Mouse (Mus musculus): ENCODE measurements around the gene Catsper1. TPM values are rescaled to one million over a fixed set of nuclear protein-coding genes. Genes with fewer than 3 reads are reported as not detected.

Catsper1 gene
- not detected in 2 replicates for polyA plus RNA-seq (2012; rRNA removed)
- polyA plus RNA-seq (2014; fragmentation: Nextera tagmentation; extraction: Ambion mirVana): not detected in 2 replicates

- no peak for TF ChIP-seq POLR2A (IDR thresholded peaks at IDR 0.05; ENCODE audit: borderline replicate concordance, extremely low read depth, insufficient read depth, insufficient read length)
These were observed at the start of gene Catsper1 for GRCm38 (mm10) chr19:5335441-5335840. Gene Catsper1 (plus strand): TSS chr19:5335741.

DNA sequence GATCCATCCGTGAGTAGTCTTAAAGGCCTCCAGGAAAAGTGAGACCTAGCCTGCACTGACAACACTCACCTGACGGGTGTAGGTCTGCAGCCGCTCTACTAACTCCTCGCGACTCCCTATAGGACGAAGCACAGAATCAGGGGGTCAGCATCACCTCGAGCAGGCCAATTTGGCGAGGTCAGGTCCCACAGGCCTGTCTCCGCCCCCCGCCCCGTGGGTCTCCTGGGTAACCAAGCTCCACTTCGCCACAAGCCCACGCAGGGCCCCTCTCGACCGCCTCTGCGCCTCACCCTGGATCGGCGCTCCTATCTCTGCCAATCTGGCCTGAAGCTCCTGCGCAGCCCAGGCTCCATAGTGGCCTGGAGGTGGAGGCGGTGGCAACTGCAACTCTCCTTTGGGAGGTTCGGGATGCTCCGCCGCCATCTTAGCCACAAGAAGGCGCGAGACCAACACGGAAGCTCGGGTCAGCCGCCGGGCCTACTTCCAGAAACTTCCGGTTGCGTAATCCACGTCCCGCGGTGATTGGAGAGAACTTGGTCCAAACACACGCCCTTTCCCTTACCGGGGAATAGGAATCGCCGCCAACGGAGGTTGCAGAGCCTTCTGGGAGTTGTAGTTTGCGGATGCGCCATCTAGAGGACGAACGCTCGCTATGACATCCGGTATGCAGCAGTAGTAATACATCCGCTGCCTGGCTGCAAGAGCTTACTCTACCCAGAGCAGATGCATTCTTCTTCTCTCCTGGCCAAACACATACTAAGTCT lies 40.4 kb upstream of the Catsper1 start, which contains the start of gene Sf3b2:
Gene Sf3b2, minus strand, starts transcription at position 484 of the 764 bp plus-strand sequence.
- Histone ChIP-seq H3K9me3 (ENCODE audit: control insufficient read depth, low read length) (no peaks in the 10 kb centered on the region), H3K9ac (ENCODE audit: low read depth, low read length, severe bottlenecking) (peak within 1 kb of the TSS; percentile 82), H3K4me3 (replicated peaks; ENCODE audit: low read length) (peak within 1 kb of the TSS; percentile 91), H3K4me2 (replicated peaks; ENCODE audit: low read depth, low read length, severe bottlenecking) (peak within 1 kb of the TSS; percentile 83), H3K36me3 (ENCODE audit: control insufficient read depth, insufficient read depth, low read length) (peaks cover 29% of the 10 kb centered on the region), H3K27ac (replicated peaks; ENCODE audit: low read depth, low read length) (peak within 1 kb of the TSS; percentile 83), H3K27me3 (ENCODE audit: control insufficient read depth, insufficient read depth, low read length) (no peaks in the 10 kb centered on the region), H3K4me1 (ENCODE audit: control insufficient read depth, insufficient read depth, low read length) (peaks cover 19% of the 10 kb centered on the region)
- DNase-seq (ENCODE audit: low spot score): peak; percentile 100
- under 1% methylated on average over 43 of the region's 46 CpGs for WGBS
- ATAC-seq (ENCODE audit: low FRiP score, low read depth): peak; percentile 96
- 0 out of 2 replicates have a peak, but pooled peaks have one; percentile 18 for TF ChIP-seq POLR2A (IDR thresholded peaks at IDR 0.05; ENCODE audit: borderline replicate concordance, extremely low read depth, insufficient read depth, insufficient read length)

More at GRCm38 (mm10) chr19:5335441-5335840, at the start of gene Catsper1:
- ATAC-seq (ENCODE audit: low FRiP score, low read depth) (no peak), DNase-seq (ENCODE audit: low spot score) (no peak)
- no peak within 1 kb of the TSS for H3K4me2 ChIP-seq (replicated peaks; ENCODE audit: low read depth, low read length, severe bottlenecking)
- H3K36me3 ChIP-seq (ENCODE audit: control insufficient read depth, insufficient read depth, low read length): no peaks in the 10 kb centered on the region
- no peaks in the 10 kb centered on the region for H3K4me1 ChIP-seq (ENCODE audit: control insufficient read depth, insufficient read depth, low read length)
- H3K9me3 ChIP-seq (ENCODE audit: control insufficient read depth, low read length): no peaks in the 10 kb centered on the region
- WGBS: 86% methylated on average over 6 of the region's 6 CpGs
- no peak within 1 kb of the TSS for H3K27ac ChIP-seq (replicated peaks; ENCODE audit: low read depth, low read length)
- H3K4me3 ChIP-seq (replicated peaks; ENCODE audit: low read length): no peak within 1 kb of the TSS
- H3K27me3 ChIP-seq (ENCODE audit: control insufficient read depth, insufficient read depth, low read length): no peaks in the 10 kb centered on the region
- H3K9ac ChIP-seq (ENCODE audit: low read depth, low read length, severe bottlenecking): no peak within 1 kb of the TSS

GRCm38 (mm10) chr19:5295736-5296075 lies 39.8 kb upstream of the Catsper1 start:
- peak; percentile 10; the same call in 1 of the 2 replicates for TF ChIP-seq POLR2A (IDR thresholded peaks at IDR 0.05; ENCODE audit: borderline replicate concordance, extremely low read depth, insufficient read depth, insufficient read length)
- H3K9me3 ChIP-seq (ENCODE audit: control insufficient read depth, low read length): no peaks in the 10 kb centered on the region
- 6% methylated on average over 13 of the region's 13 CpGs for WGBS

DNA sequence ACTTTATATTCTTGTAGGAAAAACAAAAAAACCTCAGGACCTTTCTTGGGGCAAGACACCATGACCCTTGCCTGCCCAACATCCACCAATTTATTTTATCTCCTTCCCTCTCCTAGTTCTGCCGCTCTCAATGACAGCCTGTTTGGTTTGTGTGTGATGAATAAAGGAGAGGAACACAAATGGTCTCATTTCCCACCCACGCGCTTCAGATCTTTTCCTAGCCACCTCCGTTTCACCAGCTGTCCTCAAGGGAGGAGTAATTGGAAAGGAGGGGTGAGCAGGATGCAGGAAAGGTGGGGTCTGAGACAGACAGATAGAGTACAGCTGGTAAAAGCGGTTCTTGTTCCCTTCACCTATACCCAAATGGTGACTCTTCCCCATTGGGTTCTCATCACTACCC lies 38.9 kb upstream of the Catsper1 start:
- no peak overlapping the region for H3K4me3 ChIP-seq (replicated peaks; ENCODE audit: low read length)
- H3K36me3 ChIP-seq (ENCODE audit: control insufficient read depth, insufficient read depth, low read length): peaks cover 14% of the 10 kb centered on the region
- H3K4me1 ChIP-seq (ENCODE audit: control insufficient read depth, insufficient read depth, low read length): peaks cover 19% of the 10 kb centered on the region
- H3K27ac ChIP-seq (replicated peaks; ENCODE audit: low read depth, low read length): no peak overlapping the region
- H3K27me3 ChIP-seq (ENCODE audit: control insufficient read depth, insufficient read depth, low read length): no peaks in the 10 kb centered on the region
- DNase-seq (ENCODE audit: low spot score) (no peak), ATAC-seq (ENCODE audit: low FRiP score, low read depth) (no peak)
- no peak overlapping the region for H3K4me2 ChIP-seq (replicated peaks; ENCODE audit: low read depth, low read length, severe bottlenecking)
- no peaks in the 10 kb centered on the region for H3K9me3 ChIP-seq (ENCODE audit: control insufficient read depth, low read length)
- 55% methylated on average over 5 of the region's 5 CpGs for WGBS
- no peak overlapping the region for H3K9ac ChIP-seq (ENCODE audit: low read depth, low read length, severe bottlenecking)
- TF ChIP-seq POLR2A (IDR thresholded peaks at IDR 0.05; ENCODE audit: borderline replicate concordance, extremely low read depth, insufficient read depth, insufficient read length): no peak

More at GRCm38 (mm10) chr19:5295736-5296075, 39.8 kb upstream of the Catsper1 start:
- H3K27ac ChIP-seq (replicated peaks; ENCODE audit: low read depth, low read length): peak overlapping the region; percentile 83
- ATAC-seq (ENCODE audit: low FRiP score, low read depth): peak; percentile 53
- H3K27me3 ChIP-seq (ENCODE audit: control insufficient read depth, insufficient read depth, low read length): no peaks in the 10 kb centered on the region
- no peak for DNase-seq (ENCODE audit: low spot score)
- H3K4me1 ChIP-seq (ENCODE audit: control insufficient read depth, insufficient read depth, low read length): peaks cover 19% of the 10 kb centered on the region
- peak overlapping the region; percentile 91 for H3K4me3 ChIP-seq (replicated peaks; ENCODE audit: low read length)
- H3K9ac ChIP-seq (ENCODE audit: low read depth, low read length, severe bottlenecking): peak overlapping the region; percentile 55
- peaks cover 23% of the 10 kb centered on the region for H3K36me3 ChIP-seq (ENCODE audit: control insufficient read depth, insufficient read depth, low read length)
- peak overlapping the region; percentile 74 for H3K4me2 ChIP-seq (replicated peaks; ENCODE audit: low read depth, low read length, severe bottlenecking)

GRCm38 (mm10) chr19:5297903-5298800 lies 37.4 kb upstream of the Catsper1 start, which contains the start of gene Gal3st3:
Gene Gal3st3 (plus strand): TSS chr19:5298331.
- peaks cover under 1% of the 10 kb centered on the region for H3K36me3 ChIP-seq (ENCODE audit: control insufficient read depth, insufficient read depth, low read length)
- no peak within 1 kb of the TSS for H3K27ac ChIP-seq (replicated peaks; ENCODE audit: low read depth, low read length)
- H3K9ac ChIP-seq (ENCODE audit: low read depth, low read length, severe bottlenecking): peak within 1 kb of the TSS; percentile 68
- peak; percentile 29 for DNase-seq (ENCODE audit: low spot score)
- peak within 1 kb of the TSS; percentile 45 for H3K4me3 ChIP-seq (replicated peaks; ENCODE audit: low read length)
- H3K4me1 ChIP-seq (ENCODE audit: control insufficient read depth, insufficient read depth, low read length): peaks cover 19% of the 10 kb centered on the region
- 0 out of 2 replicates have a peak, but pooled peaks have one; percentile 27 for ATAC-seq (ENCODE audit: low FRiP score, low read depth)
- H3K9me3 ChIP-seq (ENCODE audit: control insufficient read depth, low read length): no peaks in the 10 kb centered on the region
- no peak for TF ChIP-seq POLR2A (IDR thresholded peaks at IDR 0.05; ENCODE audit: borderline replicate concordance, extremely low read depth, insufficient read depth, insufficient read length)
- H3K27me3 ChIP-seq (ENCODE audit: control insufficient read depth, insufficient read depth, low read length): no peaks in the 10 kb centered on the region
- H3K4me2 ChIP-seq (replicated peaks; ENCODE audit: low read depth, low read length, severe bottlenecking): peak within 1 kb of the TSS; percentile 84
- WGBS: 6% methylated on average over 32 of the region's 32 CpGs
